Mouse (Mus musculus) kidney, postnatal 4 days (tissue): ENCODE results near the gene Pcnx2.

Experiments used
- DNase-seq, 2 experiments: peaks; one replicate each; pipeline ENCODE4 v3.0.0; 2021; ENCODE audit warnings: mixed read lengths in 2 of 2

The Pcnx2 gene

DNA sequence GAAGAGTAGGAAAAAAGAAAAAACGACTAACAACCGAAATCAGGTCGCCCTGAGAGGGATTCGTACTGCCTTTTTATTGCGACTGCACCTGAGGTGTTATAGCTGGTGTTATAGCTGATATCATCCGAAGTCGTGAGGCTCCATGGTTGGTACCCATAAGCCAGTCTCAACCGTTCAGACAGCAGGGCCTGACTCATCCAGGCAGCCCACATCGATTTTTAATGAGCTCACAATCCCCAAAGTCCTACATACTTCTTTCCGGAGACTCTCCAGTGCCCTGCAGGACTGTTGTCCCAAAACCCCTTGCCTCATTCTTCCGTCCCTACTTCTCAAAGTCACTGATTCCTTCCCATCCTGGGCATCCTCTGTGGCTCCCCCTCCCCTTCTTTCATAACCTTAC is 729 bp downstream of the Pcnx2 start:
- no peak for DNase-seq

DNA sequence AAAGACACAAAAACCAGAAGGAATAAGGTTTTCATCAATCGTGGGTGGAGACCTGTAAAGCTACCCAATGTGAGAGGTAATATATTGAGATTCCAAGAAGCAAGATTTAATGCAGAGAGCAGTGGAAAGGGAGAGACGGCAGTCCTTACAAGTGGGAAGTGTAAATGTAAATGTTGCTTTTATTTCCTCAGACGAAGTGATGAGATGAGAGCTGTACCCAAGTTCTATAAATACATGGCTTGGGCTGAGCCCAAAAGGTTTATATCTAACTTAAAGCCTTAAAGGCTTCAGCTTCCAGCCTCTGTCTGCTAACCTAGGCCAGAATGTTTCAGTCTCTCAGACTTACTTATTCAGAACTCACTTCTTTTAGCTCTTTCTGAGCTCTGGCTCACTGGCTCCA is 8.2 kb downstream of the Pcnx2 start:
- DNase-seq, result no peak

DNA sequence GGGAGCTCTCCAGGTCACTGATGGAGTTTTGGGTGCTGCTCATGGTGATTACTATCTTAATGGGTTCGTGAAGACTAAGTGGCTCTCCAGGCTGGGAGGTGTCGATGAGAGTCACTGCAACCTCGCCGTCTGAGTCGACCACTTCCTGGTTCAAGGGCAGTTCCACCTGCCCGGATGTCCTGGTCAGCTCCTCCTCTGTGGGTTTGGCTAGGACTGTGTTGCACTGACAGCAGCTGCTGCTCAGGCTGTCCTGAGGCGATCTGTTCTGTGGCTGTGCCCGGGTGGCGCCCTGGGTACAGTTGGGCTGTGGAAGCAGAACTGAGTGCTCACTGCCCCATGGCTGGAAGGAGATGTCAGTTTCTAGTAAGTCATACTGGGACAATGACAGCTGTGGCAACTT is 10.6 kb downstream of the Pcnx2 start:
- peak in 1 of 2 experiments; percentile 42 for DNase-seq

DNA sequence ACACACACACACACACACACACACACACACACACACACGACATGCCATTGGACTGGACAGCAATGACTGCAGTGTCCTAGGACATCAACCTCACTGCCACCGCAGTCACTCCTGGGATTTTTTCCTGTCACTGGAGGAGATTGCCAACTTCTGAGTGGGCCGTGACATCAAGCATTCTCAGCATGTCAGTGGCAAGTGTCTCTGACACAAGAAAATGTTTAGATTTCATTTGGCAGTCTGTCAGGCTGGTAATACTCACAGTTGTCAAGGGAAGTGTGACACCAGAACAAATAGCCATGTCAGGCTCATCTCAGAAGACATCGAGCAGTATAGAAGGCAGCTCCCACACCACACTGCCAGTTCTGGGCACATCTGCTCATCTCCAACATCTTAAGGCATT is 17.7 kb downstream of the Pcnx2 start:
- DNase-seq, result no peak

DNA sequence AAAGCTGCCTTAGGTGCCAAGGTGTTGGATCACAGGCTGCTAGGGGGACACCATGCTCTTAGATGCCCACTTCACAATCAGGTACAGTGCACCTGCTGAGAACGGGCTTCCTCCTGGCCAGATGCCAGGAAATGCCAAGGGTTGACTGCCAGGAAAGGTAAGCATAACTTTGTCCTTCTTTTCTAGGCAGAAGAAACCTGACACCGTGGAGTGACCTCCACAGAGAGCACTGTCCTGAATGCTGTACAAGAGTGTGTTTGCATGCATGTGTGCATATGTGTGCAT is 24.9 kb downstream of the Pcnx2 start:
- DNase-seq, result peak; percentile 52 to 61

DNA sequence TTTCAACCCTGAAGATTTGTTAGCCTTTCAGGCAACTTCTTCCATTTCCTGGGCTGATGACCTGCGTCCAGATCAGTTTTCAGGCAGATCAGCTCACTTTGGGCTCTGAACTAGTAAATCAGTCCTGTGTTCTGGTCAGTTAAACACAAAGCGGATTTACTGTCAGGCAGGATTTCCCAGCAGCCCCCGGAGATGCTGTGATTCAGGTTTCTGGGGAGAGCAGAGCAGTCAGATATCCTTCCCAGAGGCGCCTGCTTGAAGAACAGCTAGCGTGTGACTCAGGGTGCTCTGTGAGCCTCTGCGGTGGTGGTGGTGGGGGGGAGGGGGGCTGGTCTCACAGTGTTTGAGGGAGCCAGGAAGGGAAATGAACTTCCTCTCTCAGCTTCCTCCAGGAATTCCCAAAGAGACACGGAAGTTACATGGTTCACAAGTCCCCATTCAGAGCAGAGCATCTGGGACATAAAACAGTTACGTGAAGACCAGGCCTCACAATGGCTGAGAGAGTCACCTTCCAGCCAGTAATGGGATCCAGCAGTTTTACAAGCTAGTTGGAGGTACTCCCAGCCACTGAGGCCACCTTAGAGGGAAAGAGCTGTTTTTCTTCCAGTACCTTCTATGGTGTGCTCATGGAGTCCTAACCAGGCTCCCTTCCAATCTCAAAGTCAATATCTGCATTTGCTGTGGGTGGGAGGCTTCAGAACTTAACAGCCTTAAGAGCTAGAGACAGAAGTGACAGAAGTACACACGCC is 25.4 kb downstream of the Pcnx2 start:
- DNase-seq, result peak in 1 of 2 experiments; percentile 46

DNA sequence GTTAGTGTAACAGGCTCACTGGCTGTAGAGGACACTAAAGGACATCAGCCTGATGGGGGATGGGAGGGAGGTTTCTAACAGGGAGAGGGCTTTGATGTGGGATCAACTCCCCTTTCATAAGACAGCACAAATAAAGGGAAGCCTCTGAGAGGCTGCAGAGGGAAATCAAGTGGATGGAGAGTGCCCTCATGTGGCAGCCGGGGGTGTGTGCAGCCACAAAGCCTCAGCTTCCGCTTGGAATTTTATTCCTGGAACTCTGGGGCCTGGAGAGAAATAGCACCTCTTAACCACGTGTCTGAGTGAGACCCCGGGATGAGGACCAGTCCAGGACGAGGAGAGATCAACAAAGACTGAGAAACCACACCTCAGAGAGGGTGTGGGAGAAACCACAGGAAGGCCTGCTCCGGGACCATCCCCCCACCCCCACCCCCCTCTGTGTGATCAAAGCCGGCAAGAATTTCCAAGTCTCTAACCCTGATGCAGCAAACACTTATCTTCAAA is 27.2 kb downstream of the Pcnx2 start:
- DNase-seq, result peak; percentile 85 to 86

DNA sequence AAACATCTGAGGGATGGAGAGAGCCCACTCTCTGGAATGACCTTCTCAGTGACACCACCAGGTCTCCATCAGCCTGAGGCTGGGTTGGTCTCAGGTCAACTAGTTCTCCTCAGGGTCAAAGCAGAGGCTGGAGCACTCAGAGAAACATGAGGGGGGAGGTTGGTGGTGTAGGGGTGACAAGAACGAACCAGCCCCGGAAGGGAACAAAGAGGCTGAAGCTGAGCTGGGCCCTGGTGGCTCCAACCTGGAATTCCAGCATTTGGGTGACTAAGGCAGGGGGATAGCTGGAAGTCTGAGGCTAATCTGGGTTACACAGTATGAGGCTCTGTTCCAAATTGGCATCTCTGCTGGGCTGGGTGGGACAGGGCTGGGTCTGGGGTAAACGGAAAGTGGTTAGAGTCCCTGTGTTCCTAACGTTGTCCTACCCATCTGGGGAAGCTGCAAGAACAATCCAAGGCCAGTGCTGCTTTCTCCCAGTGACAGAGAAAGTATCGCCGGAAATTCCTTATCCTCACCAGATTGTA is 27.9 kb downstream of the Pcnx2 start:
- DNase-seq, result no peak

DNA sequence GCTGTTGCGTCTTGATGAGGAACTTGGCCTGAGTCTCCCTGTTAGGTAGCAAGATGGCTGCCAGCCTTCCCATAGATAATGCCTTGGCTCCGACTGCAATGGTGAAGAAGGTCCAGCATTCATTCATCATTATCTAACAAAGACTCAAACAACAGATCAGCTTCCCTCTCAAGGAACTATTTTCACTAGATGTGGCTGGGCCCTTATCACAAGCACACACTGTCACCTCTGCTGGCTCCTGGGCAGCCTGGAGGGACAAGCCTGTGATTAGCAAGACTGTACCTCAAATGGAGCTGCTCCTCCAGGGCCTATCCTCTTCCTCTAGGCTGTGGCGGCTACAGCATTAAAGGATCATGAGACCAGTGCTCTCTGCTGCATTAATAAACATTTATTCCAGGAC is 28.4 kb downstream of the Pcnx2 start:
- no peak for DNase-seq

DNA sequence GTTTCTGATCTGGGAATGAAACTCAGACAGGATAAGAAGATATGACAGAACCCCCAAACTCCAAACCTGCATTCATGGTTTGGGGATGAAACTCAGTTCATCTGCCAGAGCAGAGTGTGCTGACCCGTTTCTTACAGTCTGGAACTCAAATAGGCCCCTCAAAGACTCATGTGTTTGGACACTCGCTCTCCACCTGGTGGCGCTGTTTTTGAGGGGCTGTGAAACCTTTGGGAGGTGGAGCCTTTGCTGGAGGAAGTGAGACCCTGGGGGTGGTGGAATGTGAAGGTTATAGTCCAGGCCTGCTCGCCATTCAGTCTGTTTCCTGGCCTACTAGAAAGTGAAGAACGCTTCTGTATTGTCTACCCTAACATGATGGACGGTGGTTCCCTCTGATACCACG is 29.6 kb downstream of the Pcnx2 start:
- DNase-seq, result peak; percentile 32 to 44

DNA sequence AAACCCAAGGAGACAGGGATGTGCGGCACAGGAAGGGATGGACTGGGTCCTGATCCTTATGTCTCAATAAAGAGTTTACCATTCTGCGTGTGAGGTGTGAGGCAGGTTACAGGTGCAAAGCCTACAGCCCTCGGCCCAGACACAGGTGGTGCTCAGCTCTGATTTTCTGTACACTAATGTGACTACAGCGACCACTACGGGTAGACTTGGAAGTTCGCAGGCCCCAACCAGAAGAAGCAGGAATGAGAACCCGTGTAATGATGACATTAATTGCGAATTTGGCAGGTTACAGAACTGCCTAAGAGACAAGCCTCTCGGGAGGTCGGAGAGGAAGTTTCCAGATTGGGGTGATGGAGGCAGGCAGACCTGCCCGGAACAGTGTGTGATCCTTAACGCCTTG is 32.0 kb downstream of the Pcnx2 start:
- DNase-seq, result no peak

DNA sequence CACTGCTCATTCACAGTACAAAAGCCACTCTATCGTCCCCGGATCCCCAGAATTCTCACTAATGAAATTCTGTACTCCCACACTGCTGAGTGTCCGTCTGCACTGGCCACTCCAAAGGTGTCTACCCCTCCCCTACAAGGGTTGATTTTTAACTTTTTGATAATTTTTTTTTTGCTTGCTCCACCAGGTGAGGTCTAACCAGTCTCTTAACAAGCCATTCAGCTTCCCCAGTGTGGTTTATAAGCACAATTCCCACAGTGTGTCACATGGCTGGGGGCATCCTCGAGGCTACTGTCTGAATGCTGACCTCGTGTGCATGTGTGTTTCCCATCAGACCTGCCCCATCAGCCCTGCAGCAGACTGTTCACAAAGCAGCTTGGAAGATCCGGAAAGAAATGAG is 40.9 kb downstream of the Pcnx2 start:
- DNase-seq, result no peak

DNA sequence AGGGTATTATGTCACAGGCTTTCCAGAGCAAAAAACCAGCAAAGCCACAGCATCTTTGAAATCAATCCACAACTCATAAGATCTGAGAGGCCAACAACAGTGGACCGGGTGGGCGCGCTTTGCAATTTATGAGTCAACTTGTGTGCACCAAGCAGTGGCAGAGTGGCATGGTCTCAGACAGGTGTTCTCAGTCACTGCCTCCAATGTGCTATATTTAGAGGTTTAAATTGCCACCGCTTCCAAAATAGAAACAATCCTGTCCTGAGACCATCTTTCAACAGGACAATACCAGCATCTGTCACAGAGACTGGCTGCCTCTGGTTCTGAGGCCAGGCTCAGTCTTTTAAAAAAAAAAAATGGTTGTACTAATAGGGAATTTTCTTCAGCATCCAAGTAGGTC is 42.0 kb downstream of the Pcnx2 start:
- no peak for DNase-seq

DNA sequence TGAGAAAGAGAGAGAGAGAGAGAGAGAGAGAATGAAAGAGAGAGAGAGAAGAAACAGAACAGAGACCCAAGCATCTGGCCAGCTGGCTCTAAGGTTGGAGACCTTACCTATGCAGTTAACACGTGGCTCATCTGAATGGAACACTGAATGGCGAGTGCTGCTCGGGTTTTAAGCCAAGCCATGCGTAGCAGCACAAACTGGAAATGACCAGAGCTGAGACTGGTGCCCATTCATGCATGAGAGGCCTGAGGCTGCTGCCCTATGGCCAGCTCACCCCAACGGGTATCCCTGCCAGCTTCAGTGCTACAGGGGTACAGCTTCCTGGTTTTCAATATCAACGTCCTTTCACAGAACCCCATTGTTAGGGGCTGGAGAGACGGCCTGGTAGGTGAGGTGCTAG is 43.7 kb downstream of the Pcnx2 start:
- DNase-seq, result peak; percentile 26 to 61

DNA sequence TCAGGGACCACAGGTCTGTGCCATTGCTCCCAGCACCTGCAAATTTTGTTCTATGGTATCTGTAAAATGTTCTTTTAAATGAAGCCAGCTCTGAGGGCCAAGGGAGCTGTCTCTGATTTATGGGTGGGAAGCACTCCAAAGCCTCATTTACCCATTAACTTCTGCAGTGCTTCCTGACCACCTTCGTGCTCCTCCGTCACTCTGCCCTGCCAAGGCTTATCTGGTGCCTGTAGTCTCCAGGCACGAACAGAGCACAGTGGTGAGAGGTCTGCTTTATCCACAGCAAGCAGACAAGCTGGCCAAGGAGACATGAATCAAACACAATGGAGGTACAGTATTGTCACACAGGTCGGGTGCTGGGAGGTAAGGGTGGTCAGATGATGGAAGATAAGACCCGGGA is 44.8 kb downstream of the Pcnx2 start:
- no peak for DNase-seq

DNA sequence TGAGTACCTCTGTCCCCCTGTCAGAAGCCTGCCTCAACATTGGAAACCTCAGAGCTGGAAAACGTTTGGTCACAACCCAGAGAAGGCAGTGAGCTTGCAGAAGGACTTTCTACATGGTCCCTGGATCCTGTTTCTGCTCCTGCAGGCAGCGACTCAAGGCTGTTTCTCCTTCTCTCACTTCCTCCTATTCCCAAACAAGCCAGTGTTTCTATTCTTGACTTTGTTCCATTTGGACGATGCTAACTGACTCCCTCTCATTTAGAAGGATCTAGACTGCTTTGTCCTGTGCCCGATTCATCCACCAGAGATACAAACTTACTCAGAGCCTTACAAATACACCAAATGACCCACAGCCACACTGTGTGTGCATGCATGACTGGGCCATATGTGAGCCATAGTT is 48.9 kb downstream of the Pcnx2 start:
- DNase-seq, result no peak

DNA sequence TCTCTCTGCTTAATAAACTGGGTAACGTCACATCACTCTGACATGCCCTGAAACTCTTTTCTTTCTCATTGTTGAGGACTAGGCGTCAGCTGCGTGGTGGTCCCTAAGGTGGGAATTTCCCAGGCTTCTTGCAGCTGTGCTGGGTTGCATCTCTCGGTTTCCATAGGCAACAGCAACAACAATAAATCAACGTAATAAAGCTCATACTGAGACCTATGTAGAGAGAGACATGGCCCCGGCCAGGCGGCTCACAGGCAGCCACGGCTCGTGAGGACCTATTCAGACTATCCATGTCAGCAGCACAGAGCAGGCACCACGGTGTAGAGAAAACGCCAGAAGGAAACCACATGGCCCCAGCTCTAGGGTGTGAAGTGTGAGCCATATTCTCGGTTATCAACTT is 50.3 kb downstream of the Pcnx2 start:
- no peak for DNase-seq

DNA sequence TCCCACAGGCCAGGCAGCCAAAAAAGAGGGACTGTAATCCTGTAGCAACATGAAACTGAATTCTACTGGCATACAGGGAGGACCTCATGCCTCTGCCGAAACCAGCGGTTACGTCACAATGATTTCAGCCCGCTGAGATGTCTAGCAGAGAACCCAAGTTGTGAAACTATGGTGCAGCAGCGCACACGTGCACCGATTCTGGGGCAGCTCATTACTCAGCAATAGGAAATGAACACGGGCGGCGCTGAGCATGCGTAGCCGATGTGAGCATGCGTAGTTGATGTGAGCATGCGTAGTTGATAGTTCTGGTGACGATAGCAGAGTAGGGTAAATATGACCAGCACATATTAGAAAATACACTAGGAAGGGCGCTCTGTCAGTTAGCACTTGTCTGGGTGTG is 52.8 kb downstream of the Pcnx2 start:
- DNase-seq, result no peak

DNA sequence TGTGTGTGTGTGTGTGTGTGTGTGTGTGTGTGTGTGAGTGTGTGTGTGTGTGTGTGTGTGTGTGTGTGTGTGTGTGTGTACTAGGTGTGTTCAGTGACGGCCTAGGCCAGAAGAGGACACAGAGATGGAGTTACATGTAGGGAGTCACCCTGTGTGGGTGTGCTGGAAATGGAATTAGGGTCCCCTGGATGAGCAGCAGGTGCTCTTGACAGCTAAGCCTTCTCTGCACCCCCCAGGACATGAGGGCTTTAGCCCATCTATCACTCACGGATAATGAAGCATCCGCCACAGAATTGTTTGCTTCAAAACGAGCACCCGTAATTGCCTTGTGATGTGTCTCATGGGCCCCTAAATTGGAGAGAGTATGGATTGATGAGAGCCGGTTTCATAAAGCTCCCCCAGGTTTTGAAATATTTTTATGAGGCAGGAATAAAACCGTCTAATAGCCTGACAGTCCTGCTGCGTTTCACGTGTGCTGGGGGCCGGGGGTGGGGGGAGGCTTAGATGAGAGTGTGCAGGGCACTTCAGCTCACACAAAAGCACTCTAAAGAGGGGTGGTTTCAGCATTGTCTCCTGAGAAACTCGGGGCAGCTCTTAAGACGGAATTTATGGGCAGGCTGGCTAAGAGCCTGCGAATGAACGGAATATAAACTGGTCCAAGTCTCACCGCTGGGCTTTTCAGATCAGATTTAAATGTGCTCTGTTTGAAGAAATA is 54.8 kb downstream of the Pcnx2 start:
- DNase-seq, result no peak

DNA sequence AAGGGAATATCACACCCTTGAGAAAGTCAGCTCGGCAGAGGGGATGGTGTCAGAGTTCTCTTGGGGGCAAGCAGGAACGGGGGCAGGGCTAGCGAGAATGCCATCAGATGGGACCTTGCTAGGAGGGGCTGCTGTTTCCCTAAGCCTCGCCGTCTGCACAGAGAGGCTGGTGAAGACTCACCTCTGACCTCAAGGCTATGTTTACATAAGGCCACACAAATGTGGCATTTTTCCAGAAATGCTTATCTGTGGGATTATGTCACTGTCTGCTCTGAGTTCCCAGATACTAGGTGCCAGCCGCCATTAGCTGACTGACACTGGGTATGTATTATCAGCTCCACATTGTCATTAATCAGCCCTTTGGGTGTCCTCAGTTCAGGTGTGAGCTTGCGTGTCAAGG is 56.0 kb downstream of the Pcnx2 start:
- no peak for DNase-seq

DNA sequence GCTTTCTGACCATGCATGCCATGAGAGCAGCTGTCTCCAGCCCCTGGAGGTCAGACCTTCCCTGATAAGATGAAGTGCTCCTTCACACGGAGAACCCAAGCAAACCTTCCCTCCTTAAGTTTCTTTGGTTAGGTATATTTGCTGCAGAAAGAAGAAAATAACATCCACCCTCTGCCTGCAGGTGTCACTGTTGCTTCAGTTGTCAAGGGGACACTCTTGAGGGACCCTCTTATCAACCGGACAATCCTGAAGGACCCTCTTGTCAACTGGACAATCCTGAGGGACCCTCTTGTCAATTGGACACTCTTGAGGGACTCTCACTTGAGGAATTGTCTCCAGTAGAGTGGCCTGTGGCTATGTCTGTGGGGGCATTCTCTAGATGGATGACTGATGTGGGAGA is 73.4 kb downstream of the Pcnx2 start:
- DNase-seq, result peak; percentile 34 to 43

DNA sequence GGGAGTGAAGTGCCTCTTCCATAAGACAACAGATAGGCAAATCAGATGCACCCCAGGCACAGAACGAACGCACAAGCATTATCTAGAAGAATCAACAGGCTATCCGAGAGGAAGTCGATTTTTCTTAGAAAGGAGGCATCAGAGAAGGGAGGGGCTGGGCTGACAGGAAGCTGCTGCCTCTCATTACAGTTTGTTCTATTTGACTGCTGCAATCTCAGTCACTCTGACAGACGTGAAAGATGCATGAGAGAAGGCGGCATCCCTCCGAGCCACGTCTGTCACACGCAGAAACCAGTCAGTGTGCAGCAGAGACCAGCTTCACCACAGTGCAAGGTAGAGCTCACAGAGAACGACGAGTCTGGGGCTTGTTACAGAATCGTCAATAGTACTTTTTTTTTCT is 74.4 kb downstream of the Pcnx2 start:
- DNase-seq, result no peak

DNA sequence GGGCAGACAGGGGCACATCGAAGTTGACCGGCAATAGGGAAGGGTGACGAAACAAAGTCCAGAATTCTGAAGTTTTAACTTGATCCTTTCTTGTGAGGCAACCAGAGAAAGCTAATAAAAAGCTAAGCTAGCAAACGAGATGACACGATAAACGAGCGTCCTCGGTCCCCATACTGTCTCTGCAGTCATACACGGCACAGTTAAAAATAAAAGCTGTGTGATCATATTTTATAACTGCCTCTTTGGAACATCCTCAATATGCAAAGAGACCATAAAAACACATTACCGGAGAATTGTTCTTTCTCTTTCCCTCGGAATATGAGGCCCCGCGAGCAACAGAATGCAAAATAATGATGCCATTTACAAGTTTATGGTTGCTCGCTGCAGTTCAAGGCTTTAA is 76.1 kb downstream of the Pcnx2 start:
- no peak for DNase-seq

DNA sequence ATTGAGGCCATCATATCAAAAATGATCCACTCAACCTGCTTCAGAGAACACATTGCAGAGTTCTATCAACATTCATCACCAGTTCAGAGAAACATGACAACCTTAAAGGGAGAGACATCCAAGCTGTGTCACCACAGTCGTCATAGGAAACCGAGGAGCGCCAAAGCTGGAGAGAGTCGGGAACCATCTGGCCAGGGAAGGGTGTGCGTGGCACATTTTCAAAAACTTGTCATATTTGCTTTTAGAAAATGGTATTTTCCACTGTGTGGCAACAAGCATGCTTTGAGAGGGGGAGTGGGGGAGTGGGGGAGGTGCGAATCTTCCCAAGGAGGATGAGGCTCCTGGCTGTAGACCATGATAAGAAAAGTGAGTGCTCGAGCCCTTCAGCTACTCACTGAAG is 78.3 kb downstream of the Pcnx2 start:
- DNase-seq, result peak; percentile 45 to 52

DNA sequence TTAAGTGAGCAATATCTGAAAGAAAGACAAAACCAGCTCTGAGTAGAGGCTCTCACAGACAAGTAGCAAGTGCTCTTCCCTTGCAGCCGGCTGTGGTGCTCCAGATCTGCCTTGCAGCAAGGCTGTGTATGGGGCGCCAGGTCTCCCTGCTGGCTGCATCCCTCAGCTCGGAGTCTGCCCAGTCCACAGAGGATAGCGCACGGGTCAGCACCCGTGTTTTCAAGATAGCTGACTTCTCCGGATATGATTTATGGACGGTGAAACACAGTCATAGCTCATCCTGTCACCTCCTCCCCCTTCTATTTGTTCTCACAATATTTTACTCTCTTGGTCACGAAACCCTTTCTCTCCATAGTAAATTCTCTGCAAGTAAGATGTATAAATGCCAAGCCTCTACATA is 79.3 kb downstream of the Pcnx2 start:
- peak; percentile 35 to 46 for DNase-seq
